Mouse (Mus musculus): ENCODE results near the gene Camk1g. TPM values are rescaled to one million over a fixed set of nuclear protein-coding genes. Genes with fewer than 3 reads are reported as not detected.
A peak's percentile ranks its signal among the peaks of the same experiment; 100 is the strongest.

The Camk1g gene
- polyA plus RNA-seq, 1 experiment, result 8.2 TPM

- Histone ChIP-seq H3K36me3 (ENCODE audit: control insufficient read depth, insufficient read depth, low read length) (no peaks in the 10 kb centered on the region), H3K4me1 (ENCODE audit: control insufficient read depth, insufficient read depth, low read length) (peaks cover 5% of the 10 kb centered on the region; the same call in 1 of the 2 replicates), H3K4me3 (ENCODE audit: insufficient read depth, low read depth, low read length) (no peak overlapping the region), H3K27me3 (replicated peaks; ENCODE audit: control insufficient read depth, insufficient read depth, low read length) (no peaks in the 10 kb centered on the region), H3K27ac (ENCODE audit: insufficient read depth, low read depth, low read length) (no peak overlapping the region)
- TF ChIP-seq CTCF (conservative IDR thresholded peaks at IDR 0.05; ENCODE audit: insufficient read depth, insufficient read length, low read depth, low read length) (no peak), POLR2A (IDR thresholded peaks at IDR 0.05; ENCODE audit: low read depth, low read length) (no peak)
- WGBS, result 85% methylated on average over 6 of the region's 6 CpGs
- DNase-seq, result no peak
These were observed 35.6 kb downstream of the Camk1g start for GRCm38 (mm10) chr1:193334546-193334945.

DNA sequence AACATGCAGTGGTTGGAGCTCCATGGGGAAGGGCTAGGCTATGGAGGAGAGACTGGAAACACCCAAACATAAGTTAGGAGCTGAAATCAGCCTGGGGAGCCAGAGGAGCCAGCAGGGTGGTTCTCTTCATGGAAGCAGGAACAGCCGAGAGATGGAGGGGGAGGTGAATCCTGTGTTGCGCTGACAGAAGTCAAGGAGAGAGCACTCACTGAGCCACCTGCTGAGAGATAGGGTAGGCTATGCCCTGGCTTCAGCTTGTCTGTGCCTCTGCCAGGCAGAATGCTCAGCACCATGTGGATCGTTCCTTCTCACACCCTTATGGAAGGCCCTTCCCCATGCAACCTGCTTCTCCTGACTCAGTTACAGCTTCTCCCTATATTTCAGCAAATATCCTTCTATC, 36.3 kb downstream of the Camk1g start:
- no peak overlapping the region for H3K27ac ChIP-seq (ENCODE audit: insufficient read depth, low read depth, low read length)
- TF ChIP-seq CTCF (conservative IDR thresholded peaks at IDR 0.05; ENCODE audit: insufficient read depth, insufficient read length, low read depth, low read length) (no peak), POLR2A (IDR thresholded peaks at IDR 0.05; ENCODE audit: low read depth, low read length) (no peak)
- 87% methylated on average over 3 of the region's 3 CpGs for WGBS
- H3K27me3 ChIP-seq (replicated peaks; ENCODE audit: control insufficient read depth, insufficient read depth, low read length), result no peaks in the 10 kb centered on the region
- H3K4me1 ChIP-seq (ENCODE audit: control insufficient read depth, insufficient read depth, low read length), result peaks cover 6% of the 10 kb centered on the region; the same call in 1 of the 2 replicates
- DNase-seq, result no peak
- no peak overlapping the region for H3K4me3 ChIP-seq (ENCODE audit: insufficient read depth, low read depth, low read length)
- H3K36me3 ChIP-seq (ENCODE audit: control insufficient read depth, insufficient read depth, low read length), result no peaks in the 10 kb centered on the region

- no peaks in the 10 kb centered on the region for H3K36me3 ChIP-seq (ENCODE audit: control insufficient read depth, insufficient read depth, low read length)
- H3K27ac ChIP-seq (ENCODE audit: insufficient read depth, low read depth, low read length), result no peak overlapping the region
- no peaks in the 10 kb centered on the region for H3K27me3 ChIP-seq (replicated peaks; ENCODE audit: control insufficient read depth, insufficient read depth, low read length)
- DNase-seq, result no peak
- 84% methylated on average over 1 of the region's 1 CpGs for WGBS
- no peak overlapping the region for H3K4me3 ChIP-seq (ENCODE audit: insufficient read depth, low read depth, low read length)
- TF ChIP-seq CTCF (conservative IDR thresholded peaks at IDR 0.05; ENCODE audit: insufficient read depth, insufficient read length, low read depth, low read length) (no peak), POLR2A (IDR thresholded peaks at IDR 0.05; ENCODE audit: low read depth, low read length) (no peak)
- peaks cover 12% of the 10 kb centered on the region for H3K4me1 ChIP-seq (ENCODE audit: control insufficient read depth, insufficient read depth, low read length)
These were observed 37.4 kb downstream of the Camk1g start for GRCm38 (mm10) chr1:193332671-193333070.

DNA sequence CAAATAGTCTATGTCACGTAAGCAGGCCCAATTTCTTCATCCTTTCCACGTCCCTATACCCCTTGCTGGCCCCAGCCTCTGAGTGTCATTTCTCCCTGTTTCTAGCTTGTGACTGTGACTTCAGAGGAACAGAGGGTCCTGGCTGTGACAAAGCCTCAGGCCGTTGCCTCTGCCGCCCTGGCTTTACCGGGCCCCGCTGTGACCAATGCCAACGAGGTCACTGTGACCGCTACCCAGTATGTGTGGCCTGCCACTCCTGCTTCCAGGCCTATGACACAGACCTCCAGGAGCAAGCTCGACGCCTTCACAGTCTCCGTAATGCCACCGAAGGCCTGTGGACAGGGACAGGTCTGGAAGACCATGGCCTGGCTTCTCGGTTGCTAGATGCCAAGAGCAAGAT, 38.1 kb downstream of the Camk1g start:
- Histone ChIP-seq H3K27ac (ENCODE audit: insufficient read depth, low read depth, low read length) (no peak overlapping the region), H3K27me3 (replicated peaks; ENCODE audit: control insufficient read depth, insufficient read depth, low read length) (no peaks in the 10 kb centered on the region), H3K36me3 (ENCODE audit: control insufficient read depth, insufficient read depth, low read length) (no peaks in the 10 kb centered on the region), H3K4me3 (ENCODE audit: insufficient read depth, low read depth, low read length) (no peak overlapping the region), H3K4me1 (ENCODE audit: control insufficient read depth, insufficient read depth, low read length) (peaks cover 15% of the 10 kb centered on the region)
- TF ChIP-seq CTCF (conservative IDR thresholded peaks at IDR 0.05; ENCODE audit: insufficient read depth, insufficient read length, low read depth, low read length) (no peak), POLR2A (IDR thresholded peaks at IDR 0.05; ENCODE audit: low read depth, low read length) (no peak)
- DNase-seq, result no peak
- 93% methylated on average over 13 of the region's 13 CpGs for WGBS

DNA sequence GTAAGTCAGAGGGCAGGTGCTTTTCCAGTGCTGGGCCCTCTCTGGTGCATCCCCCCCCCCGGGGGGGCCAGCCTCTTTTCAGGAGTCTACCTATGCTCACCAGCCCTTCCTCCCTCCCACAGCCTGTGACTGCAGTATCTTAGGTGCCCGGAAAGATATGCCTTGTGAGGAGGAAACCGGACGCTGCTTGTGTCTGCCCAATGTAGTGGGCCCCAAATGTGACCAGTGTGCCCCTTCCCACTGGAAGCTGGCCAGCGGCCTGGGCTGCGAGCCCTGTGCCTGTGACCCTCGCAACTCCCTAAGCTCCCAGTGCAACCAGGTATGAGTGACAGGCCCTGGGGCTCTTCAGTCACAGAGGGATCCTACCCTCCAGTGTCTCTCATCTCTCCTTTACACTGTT, 39.5 kb downstream of the Camk1g start:
- WGBS, result 84% methylated on average over 7 of the region's 7 CpGs
- TF ChIP-seq POLR2A (IDR thresholded peaks at IDR 0.05; ENCODE audit: low read depth, low read length) (no peak), CTCF (conservative IDR thresholded peaks at IDR 0.05; ENCODE audit: insufficient read depth, insufficient read length, low read depth, low read length) (no peak)
- Histone ChIP-seq H3K36me3 (ENCODE audit: control insufficient read depth, insufficient read depth, low read length) (no peaks in the 10 kb centered on the region), H3K27me3 (replicated peaks; ENCODE audit: control insufficient read depth, insufficient read depth, low read length) (no peaks in the 10 kb centered on the region), H3K4me3 (ENCODE audit: insufficient read depth, low read depth, low read length) (no peak overlapping the region), H3K4me1 (ENCODE audit: control insufficient read depth, insufficient read depth, low read length) (peaks cover 20% of the 10 kb centered on the region), H3K27ac (ENCODE audit: insufficient read depth, low read depth, low read length) (no peak overlapping the region)
- no peak for DNase-seq

- no peak overlapping the region for H3K4me3 ChIP-seq (ENCODE audit: insufficient read depth, low read depth, low read length)
- DNase-seq, result peak; percentile 82
- peak; percentile 89 for TF ChIP-seq CTCF (conservative IDR thresholded peaks at IDR 0.05; ENCODE audit: insufficient read depth, insufficient read length, low read depth, low read length)
- TF ChIP-seq POLR2A (IDR thresholded peaks at IDR 0.05; ENCODE audit: low read depth, low read length), result no peak
- no peak overlapping the region for H3K27ac ChIP-seq (ENCODE audit: insufficient read depth, low read depth, low read length)
- no peaks in the 10 kb centered on the region for H3K27me3 ChIP-seq (replicated peaks; ENCODE audit: control insufficient read depth, insufficient read depth, low read length)
- 29% methylated on average over 10 of the region's 10 CpGs for WGBS
- peaks cover 22% of the 10 kb centered on the region for H3K4me1 ChIP-seq (ENCODE audit: control insufficient read depth, insufficient read depth, low read length)
- H3K36me3 ChIP-seq (ENCODE audit: control insufficient read depth, insufficient read depth, low read length), result no peaks in the 10 kb centered on the region
These were observed 39.9 kb downstream of the Camk1g start for GRCm38 (mm10) chr1:193330172-193330571.

GRCm38 (mm10) chr1:193329557-193329956, 40.5 kb downstream of the Camk1g start:
- no peaks in the 10 kb centered on the region for H3K36me3 ChIP-seq (ENCODE audit: control insufficient read depth, insufficient read depth, low read length)
- H3K4me1 ChIP-seq (ENCODE audit: control insufficient read depth, insufficient read depth, low read length), result peaks cover 22% of the 10 kb centered on the region
- no peak overlapping the region for H3K4me3 ChIP-seq (ENCODE audit: insufficient read depth, low read depth, low read length)
- H3K27ac ChIP-seq (ENCODE audit: insufficient read depth, low read depth, low read length), result no peak overlapping the region
- DNase-seq, result no peak
- H3K27me3 ChIP-seq (replicated peaks; ENCODE audit: control insufficient read depth, insufficient read depth, low read length), result no peaks in the 10 kb centered on the region
- no peak for TF ChIP-seq CTCF (conservative IDR thresholded peaks at IDR 0.05; ENCODE audit: insufficient read depth, insufficient read length, low read depth, low read length)
- no peak for TF ChIP-seq POLR2A (IDR thresholded peaks at IDR 0.05; ENCODE audit: low read depth, low read length)
- WGBS, result 65% methylated on average over 9 of the region's 9 CpGs
